Mouse (Mus musculus) lung, postnatal 0 days (tissue): ENCODE measurements around the gene Trak2. TPM values are rescaled to one million over a fixed set of nuclear protein-coding genes. Genes with fewer than 3 reads are reported as not detected.
A peak's percentile ranks its signal among the peaks of the same experiment; 100 is the strongest.
"Not testable (repeated sequence)": the region's sequence is repeated elsewhere in the genome, so short reads cannot be mapped to it uniquely, and the experiment has no call there.

Experiments
- ATAC-seq: fragments of 200-750 bp; cut with Nextera tagmentation; 2 replicates; pipeline ENCODE4 v1.8.0; 2017; ENCODE audit warnings: moderate library complexity
- DNase-seq: peaks from one replicate; pipeline ENCODE4 v3.0.0-alpha.2; 2016; ENCODE audit warnings: low spot score
- H3K27ac ChIP-seq: fragments of 300-500 bp; sonication (generic); 2 replicates; pipeline ENCODE4 v1.5.1; 2014; ENCODE audit warnings: antibody characterized with exemption, mild to moderate bottlenecking, low read length, mixed read lengths
- H3K27me3 ChIP-seq: fragments of 300-500 bp; sonication (generic); replicated peaks from 2 replicates; pipeline ENCODE4 v1.6.1; 2014; ENCODE audit warnings: low read length, mixed read lengths; ENCODE audit not compliant: insufficient read depth
- H3K36me3 ChIP-seq: fragments of 300-500 bp; sonication (generic); 2 replicates; pipeline ENCODE4 v1.6.1; 2014; ENCODE audit warnings: low read length, mixed read lengths; ENCODE audit not compliant: insufficient read depth
- H3K4me1 ChIP-seq: fragments of 300-500 bp; sonication (generic); 2 replicates; pipeline ENCODE4 v1.6.1; 2014; ENCODE audit warnings: antibody characterized with exemption, low read depth, low read length, mixed read lengths; ENCODE audit not compliant: insufficient read depth
- H3K4me2 ChIP-seq: fragments of 300-500 bp; sonication (generic); replicated peaks from 2 replicates; pipeline ENCODE4 v1.6.1; 2014; ENCODE audit warnings: low read depth, mild to moderate bottlenecking, low read length, moderate library complexity, mixed read lengths
- H3K4me3 ChIP-seq: fragments of 300-500 bp; sonication (generic); 2 replicates; pipeline ENCODE4 v1.5.1; 2014; ENCODE audit warnings: low read depth, low read length
- H3K9ac ChIP-seq: fragments of 300-500 bp; sonication (generic); replicated peaks from 2 replicates; pipeline ENCODE4 v1.6.1; 2014; ENCODE audit warnings: low read depth, mild to moderate bottlenecking
- H3K9me3 ChIP-seq: fragments of 300-500 bp; sonication (generic); 2 replicates; pipeline ENCODE4 v1.6.1; 2016; ENCODE audit warnings: low read length, mixed read lengths
- CTCF ChIP-seq: IDR thresholded peaks from 2 replicates; pipeline ENCODE4 v1.5.1; 2016; ENCODE audit warnings: antibody characterized with exemption, mild to moderate bottlenecking
- EP300 ChIP-seq: IDR thresholded peaks from 2 replicates; pipeline ENCODE4 v1.6.1; 2016; ENCODE audit warnings: antibody characterized with exemption, mild to moderate bottlenecking, control low read depth
- WGBS: fragments of 180-500 bp; shearing (Covaris S2); extraction: QIAGEN DNeasy Blood & Tissue Kit; methylation state at CpG from one replicate; pipeline ENCODE4 v1.1.7; 2014; 5-methylcytosine and 5-hydroxymethylcytosine counted together
- polyA plus RNA-seq: library from polyadenylated mRNA; unstranded; fragments of >200 nt; fragmentation: Nextera tagmentation; extraction: Ambion mirVana; gene quantifications from 2 replicates; pipeline ENCODE4 v1.2.1, GENCODE M21; 2015

The Trak2 gene
- polyA plus RNA-seq, 1 experiment from 2014 or later = 10.1 TPM

DNA sequence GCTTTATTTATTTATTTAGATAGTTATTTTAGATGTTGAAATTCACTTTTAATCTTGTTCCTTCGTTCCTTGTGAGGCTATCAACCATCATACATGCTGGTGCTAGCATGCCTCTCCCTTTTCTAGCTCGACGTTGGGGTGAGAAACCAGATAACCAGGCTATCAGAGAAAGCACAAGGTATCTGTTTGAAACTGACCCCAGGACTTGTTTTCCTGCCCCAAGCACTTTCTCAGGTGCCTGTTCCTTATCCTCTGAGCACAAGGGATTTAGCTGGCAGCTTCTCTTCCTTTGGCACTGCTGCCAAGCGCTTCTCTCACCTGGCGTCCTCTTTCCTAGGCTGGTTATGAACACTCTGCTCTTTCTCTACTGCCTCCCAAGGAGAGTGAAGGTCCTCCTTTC lies 10.8 kb downstream of the Trak2 start:
- WGBS = 83% methylated on average over 5 of the region's 5 CpGs
- no peaks in the 10 kb centered on the region for H3K36me3 ChIP-seq
- no peaks in the 10 kb centered on the region for H3K9me3 ChIP-seq
- no peaks in the 10 kb centered on the region for H3K27me3 ChIP-seq
- H3K4me3 ChIP-seq = no peak overlapping the region
- H3K4me1 ChIP-seq = peaks cover 3% of the 10 kb centered on the region; the same call in 1 of the 2 replicates
- ATAC-seq (no peak), DNase-seq (no peak)
- H3K9ac ChIP-seq = no peak overlapping the region
- no peak for TF ChIP-seq CTCF
- TF ChIP-seq EP300 = no peak
- no peak overlapping the region for H3K27ac ChIP-seq
- no peak overlapping the region for H3K4me2 ChIP-seq

DNA sequence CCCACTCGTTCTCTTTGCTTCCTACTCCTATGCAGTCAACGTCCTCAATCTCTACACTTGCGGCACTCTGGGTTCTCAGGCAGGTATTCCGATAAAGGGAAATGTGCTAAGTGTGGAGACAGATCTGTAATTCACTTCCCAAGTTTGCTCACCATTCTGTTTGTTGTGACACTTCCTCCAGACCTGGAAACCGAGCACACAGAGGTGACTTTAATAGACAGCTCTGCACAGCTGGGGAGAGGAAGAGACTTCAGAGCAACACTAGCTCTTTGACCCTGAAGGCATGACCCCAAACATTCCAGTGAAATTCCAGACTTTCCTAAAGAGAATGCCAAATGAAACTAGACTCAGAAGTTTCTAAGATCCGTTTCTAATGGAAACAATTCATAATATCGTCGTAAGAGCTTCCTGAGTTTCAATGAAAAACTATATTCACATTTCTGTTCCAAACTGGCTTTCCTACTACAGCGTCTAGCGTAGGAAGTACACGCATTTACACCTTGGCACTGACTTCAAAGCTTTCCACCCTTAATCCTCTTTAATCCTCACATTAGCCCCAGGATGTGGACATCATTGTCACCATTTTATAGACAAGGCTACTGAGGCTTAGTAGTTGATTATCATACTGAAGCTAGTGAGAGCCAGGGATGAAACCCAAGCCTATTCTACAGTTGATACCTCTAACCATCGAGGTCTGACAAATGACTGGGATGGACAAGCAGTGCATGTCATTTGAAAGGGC lies 11.9 kb downstream of the Trak2 start:
- no peak overlapping the region for H3K4me2 ChIP-seq
- H3K4me1 ChIP-seq = peaks cover 3% of the 10 kb centered on the region
- no peak overlapping the region for H3K9ac ChIP-seq
- 30% methylated on average over 12 of the region's 12 CpGs for WGBS
- H3K27me3 ChIP-seq = no peaks in the 10 kb centered on the region
- no peak overlapping the region for H3K27ac ChIP-seq
- H3K4me3 ChIP-seq = no peak overlapping the region
- TF ChIP-seq CTCF (no peak), EP300 (no peak)
- no peaks in the 10 kb centered on the region for H3K9me3 ChIP-seq
- no peaks in the 10 kb centered on the region for H3K36me3 ChIP-seq
- ATAC-seq (no peak), DNase-seq (peak; percentile 39)

- Histone ChIP-seq H3K36me3 (no peaks in the 10 kb centered on the region), H3K4me2 (no peak overlapping the region), H3K4me3 (no peak overlapping the region), H3K4me1 (peaks cover 3% of the 10 kb centered on the region), H3K9me3 (no peaks in the 10 kb centered on the region), H3K27me3 (no peaks in the 10 kb centered on the region), H3K27ac (no peak overlapping the region), H3K9ac (no peak overlapping the region)
- no peak for ATAC-seq
- TF ChIP-seq EP300 (no peak), CTCF (no peak)
- WGBS = 78% methylated on average over 2 of the region's 2 CpGs
- no peak for DNase-seq
These were observed 13.5 kb downstream of the Trak2 start for GRCm38 (mm10) chr1:58959682-58960081.

DNA sequence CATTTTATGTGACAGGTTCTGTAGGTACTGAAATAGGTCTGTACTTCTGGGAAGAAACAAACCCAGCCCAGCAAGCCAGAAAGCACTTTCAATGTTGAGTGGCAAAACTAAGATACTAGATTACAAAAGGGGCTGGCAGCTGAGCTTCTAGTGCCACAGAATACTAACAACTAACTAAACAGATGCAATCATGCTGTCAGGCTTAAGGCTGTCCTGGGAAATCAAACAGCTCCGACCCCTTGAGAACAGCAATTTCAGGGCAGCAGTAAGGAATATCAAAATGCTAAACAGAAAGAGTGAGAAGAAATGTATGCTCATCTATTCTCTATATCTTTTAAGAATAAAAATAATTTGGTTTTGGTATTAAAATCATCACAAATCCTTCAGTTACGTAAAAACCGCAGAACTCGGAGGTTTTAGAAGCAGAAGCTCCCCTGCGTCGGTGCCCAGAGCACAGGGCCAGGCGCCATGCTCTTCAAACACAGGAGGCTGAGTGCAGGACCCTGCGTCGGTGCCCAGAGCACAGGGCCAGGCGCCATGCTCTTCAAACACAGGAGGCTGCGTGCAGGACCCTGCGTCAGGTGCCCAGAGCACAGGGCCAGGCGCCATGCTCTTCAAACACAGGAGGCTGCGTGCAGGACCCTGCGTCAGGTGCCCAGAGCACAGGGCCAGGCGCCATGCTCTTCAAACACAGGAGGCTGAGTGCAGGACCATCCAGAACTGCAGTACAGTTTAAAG lies 14.3 kb downstream of the Trak2 start:
- not testable (repeated sequence) for H3K9me3 ChIP-seq, ATAC-seq, H3K27ac ChIP-seq, H3K9ac ChIP-seq, H3K4me1 ChIP-seq, H3K27me3 ChIP-seq, H3K36me3 ChIP-seq, H3K4me2 ChIP-seq, H3K4me3 ChIP-seq, DNase-seq
- 74% methylated on average over 16 of the region's 16 CpGs for WGBS

- Histone ChIP-seq H3K9me3 (no peaks in the 10 kb centered on the region), H3K27ac (no peak overlapping the region), H3K4me1 (peaks cover 3% of the 10 kb centered on the region), H3K4me3 (no peak overlapping the region), H3K4me2 (no peak overlapping the region), H3K9ac (no peak overlapping the region), H3K36me3 (no peaks in the 10 kb centered on the region), H3K27me3 (no peaks in the 10 kb centered on the region)
- no peak for DNase-seq
- TF ChIP-seq CTCF (no peak), EP300 (no peak)
- ATAC-seq = no peak
- WGBS = 41% methylated on average over 2 of the region's 2 CpGs
These were observed 15.3 kb downstream of the Trak2 start for GRCm38 (mm10) chr1:58957931-58958330.

- Histone ChIP-seq H3K36me3 (no peaks in the 10 kb centered on the region), H3K9ac (no peak overlapping the region), H3K4me1 (peaks cover 6% of the 10 kb centered on the region; the same call in 1 of the 2 replicates), H3K4me2 (no peak overlapping the region), H3K27ac (no peak overlapping the region), H3K27me3 (no peaks in the 10 kb centered on the region), H3K4me3 (no peak overlapping the region), H3K9me3 (no peaks in the 10 kb centered on the region)
- ATAC-seq (peak; percentile 69), DNase-seq (peak; percentile 62)
- TF ChIP-seq CTCF (no peak), EP300 (peak; percentile 88)
- WGBS = 56% methylated on average over 9 of the region's 9 CpGs
These were observed 17.0 kb downstream of the Trak2 start for GRCm38 (mm10) chr1:58956229-58956628.
